Mouse (Mus musculus): ENCODE data around the gene Exoc3l2. TPM values are rescaled to one million over a fixed set of nuclear protein-coding genes. Genes with fewer than 3 reads are reported as not detected.

Exoc3l2 gene
- 1.4 and 1.7 TPM in 2 replicates for polyA plus RNA-seq (2014; fragmentation: Nextera tagmentation; extraction: Ambion mirVana)

GRCm38 (mm10) chr7:19462884-19463381, at the start of gene Exoc3l2:
TSS of gene Exoc3l2 (plus strand) at chr7:19463331.
- no peak for DNase-seq (ENCODE audit: low spot score)

GRCm38 (mm10) chr7:19413525-19413924, 49.6 kb upstream of the Exoc3l2 start:
- no peak overlapping the region for H3K4me3 ChIP-seq (ENCODE audit: low read depth, low read length)
- no peak overlapping the region for H3K9ac ChIP-seq (ENCODE audit: low read depth, low read length)
- ATAC-seq (ENCODE audit: low read depth) (no peak), DNase-seq (ENCODE audit: low spot score) (no peak)
- H3K4me2 ChIP-seq (ENCODE audit: low read depth, low read length), result no peak overlapping the region
- H3K9me3 ChIP-seq (ENCODE audit: control insufficient read depth, low read length), result peaks cover 4% of the 10 kb centered on the region; the same call in 1 of the 2 replicates
- H3K36me3 ChIP-seq (ENCODE audit: control insufficient read depth, insufficient read depth, low read length), result no peaks in the 10 kb centered on the region
- peaks cover 2% of the 10 kb centered on the region; the same call in 1 of the 2 replicates for H3K27me3 ChIP-seq (replicated peaks; ENCODE audit: control insufficient read depth, insufficient read depth, low read length)
- WGBS, result 88% methylated on average over 3 of the region's 3 CpGs
- no peak overlapping the region for H3K27ac ChIP-seq (replicated peaks; ENCODE audit: low read depth, low read length)
- H3K4me1 ChIP-seq (ENCODE audit: control insufficient read depth, insufficient read depth, low read length), result no peaks in the 10 kb centered on the region

More at GRCm38 (mm10) chr7:19462884-19463381, at the start of gene Exoc3l2:
- ATAC-seq (ENCODE audit: low read depth), result no peak
- H3K36me3 ChIP-seq (ENCODE audit: control insufficient read depth, insufficient read depth, low read length), result no peaks in the 10 kb centered on the region
- no peak within 1 kb of the TSS for H3K9ac ChIP-seq (ENCODE audit: low read depth, low read length)
- 0 out of 2 replicates have a peak within 1 kb of the TSS, but pooled peaks have one; percentile 45 for H3K4me2 ChIP-seq (ENCODE audit: low read depth, low read length)
- H3K27ac ChIP-seq (replicated peaks; ENCODE audit: low read depth, low read length), result peak within 1 kb of the TSS; percentile 30; the same call in 1 of the 2 replicates
- H3K27me3 ChIP-seq (replicated peaks; ENCODE audit: control insufficient read depth, insufficient read depth, low read length), result no peaks in the 10 kb centered on the region
- WGBS, result 33% methylated on average over 5 of the region's 6 CpGs
- H3K4me3 ChIP-seq (ENCODE audit: low read depth, low read length), result no peak within 1 kb of the TSS
- H3K4me1 ChIP-seq (ENCODE audit: control insufficient read depth, insufficient read depth, low read length), result peaks cover 15% of the 10 kb centered on the region
- H3K9me3 ChIP-seq (ENCODE audit: control insufficient read depth, low read length), result no peaks in the 10 kb centered on the region

- Histone ChIP-seq H3K9ac (ENCODE audit: low read depth, low read length) (no peak overlapping the region), H3K4me1 (ENCODE audit: control insufficient read depth, insufficient read depth, low read length) (0 out of 2 replicates have a peak, but pooled peaks cover 6% of the 10 kb centered on the region), H3K36me3 (ENCODE audit: control insufficient read depth, insufficient read depth, low read length) (no peaks in the 10 kb centered on the region), H3K4me2 (ENCODE audit: low read depth, low read length) (no peak overlapping the region), H3K27me3 (replicated peaks; ENCODE audit: control insufficient read depth, insufficient read depth, low read length) (peaks cover 30% of the 10 kb centered on the region), H3K4me3 (ENCODE audit: low read depth, low read length) (no peak overlapping the region), H3K27ac (replicated peaks; ENCODE audit: low read depth, low read length) (no peak overlapping the region), H3K9me3 (ENCODE audit: control insufficient read depth, low read length) (peaks cover 4% of the 10 kb centered on the region; the same call in 1 of the 2 replicates)
- DNase-seq (ENCODE audit: low spot score) (no peak), ATAC-seq (ENCODE audit: low read depth) (no peak)
- 74% methylated on average over 14 of the region's 15 CpGs for WGBS
These were observed 46.5 kb upstream of the Exoc3l2 start for GRCm38 (mm10) chr7:19416590-19416989.

GRCm38 (mm10) chr7:19420121-19420520, 43.0 kb upstream of the Exoc3l2 start:
- 8% methylated on average over 28 of the region's 28 CpGs for WGBS
- Histone ChIP-seq H3K27me3 (replicated peaks; ENCODE audit: control insufficient read depth, insufficient read depth, low read length) (peaks cover 32% of the 10 kb centered on the region), H3K36me3 (ENCODE audit: control insufficient read depth, insufficient read depth, low read length) (peaks cover 6% of the 10 kb centered on the region), H3K9me3 (ENCODE audit: control insufficient read depth, low read length) (no peaks in the 10 kb centered on the region), H3K4me2 (ENCODE audit: low read depth, low read length) (peak overlapping the region; percentile 20), H3K4me3 (ENCODE audit: low read depth, low read length) (no peak overlapping the region), H3K9ac (ENCODE audit: low read depth, low read length) (no peak overlapping the region), H3K27ac (replicated peaks; ENCODE audit: low read depth, low read length) (no peak overlapping the region), H3K4me1 (ENCODE audit: control insufficient read depth, insufficient read depth, low read length) (0 out of 2 replicates have a peak, but pooled peaks cover 6% of the 10 kb centered on the region)
- DNase-seq (ENCODE audit: low spot score), result no peak
- no peak for ATAC-seq (ENCODE audit: low read depth)

- Histone ChIP-seq H3K4me3 (ENCODE audit: low read depth, low read length) (peak overlapping the region; percentile 33), H3K4me1 (ENCODE audit: control insufficient read depth, insufficient read depth, low read length) (0 out of 2 replicates have a peak, but pooled peaks cover 6% of the 10 kb centered on the region), H3K9ac (ENCODE audit: low read depth, low read length) (no peak overlapping the region), H3K36me3 (ENCODE audit: control insufficient read depth, insufficient read depth, low read length) (peaks cover 15% of the 10 kb centered on the region), H3K4me2 (ENCODE audit: low read depth, low read length) (peak overlapping the region; percentile 54), H3K9me3 (ENCODE audit: control insufficient read depth, low read length) (no peaks in the 10 kb centered on the region), H3K27ac (replicated peaks; ENCODE audit: low read depth, low read length) (no peak overlapping the region), H3K27me3 (replicated peaks; ENCODE audit: control insufficient read depth, insufficient read depth, low read length) (peaks cover 32% of the 10 kb centered on the region)
- peak; percentile 96 for ATAC-seq (ENCODE audit: low read depth)
- peak; percentile 95 for DNase-seq (ENCODE audit: low spot score)
- 10% methylated on average over 43 of the region's 43 CpGs for WGBS
These were observed 42.1 kb upstream of the Exoc3l2 start for GRCm38 (mm10) chr7:19420821-19421636.

GRCm38 (mm10) chr7:19423083-19423482, 40.0 kb upstream of the Exoc3l2 start:
- 88% methylated on average over 3 of the region's 3 CpGs for WGBS
- ATAC-seq (ENCODE audit: low read depth), result no peak
- no peak overlapping the region for H3K27ac ChIP-seq (replicated peaks; ENCODE audit: low read depth, low read length)
- no peak overlapping the region for H3K4me2 ChIP-seq (ENCODE audit: low read depth, low read length)
- H3K9me3 ChIP-seq (ENCODE audit: control insufficient read depth, low read length), result no peaks in the 10 kb centered on the region
- 0 out of 2 replicates have a peak, but pooled peaks cover 6% of the 10 kb centered on the region for H3K4me1 ChIP-seq (ENCODE audit: control insufficient read depth, insufficient read depth, low read length)
- H3K9ac ChIP-seq (ENCODE audit: low read depth, low read length), result no peak overlapping the region
- peaks cover 29% of the 10 kb centered on the region for H3K27me3 ChIP-seq (replicated peaks; ENCODE audit: control insufficient read depth, insufficient read depth, low read length)
- no peak overlapping the region for H3K4me3 ChIP-seq (ENCODE audit: low read depth, low read length)
- no peak for DNase-seq (ENCODE audit: low spot score)
- H3K36me3 ChIP-seq (ENCODE audit: control insufficient read depth, insufficient read depth, low read length), result peaks cover 35% of the 10 kb centered on the region

- Histone ChIP-seq H3K4me3 (ENCODE audit: low read depth, low read length) (no peak overlapping the region), H3K27me3 (replicated peaks; ENCODE audit: control insufficient read depth, insufficient read depth, low read length) (peaks cover 28% of the 10 kb centered on the region), H3K9me3 (ENCODE audit: control insufficient read depth, low read length) (no peaks in the 10 kb centered on the region), H3K27ac (replicated peaks; ENCODE audit: low read depth, low read length) (no peak overlapping the region), H3K36me3 (ENCODE audit: control insufficient read depth, insufficient read depth, low read length) (peaks cover 44% of the 10 kb centered on the region), H3K4me1 (ENCODE audit: control insufficient read depth, insufficient read depth, low read length) (0 out of 2 replicates have a peak, but pooled peaks cover 6% of the 10 kb centered on the region), H3K9ac (ENCODE audit: low read depth, low read length) (no peak overlapping the region), H3K4me2 (ENCODE audit: low read depth, low read length) (no peak overlapping the region)
- ATAC-seq (ENCODE audit: low read depth), result no peak
- no peak for DNase-seq (ENCODE audit: low spot score)
- WGBS, result 62% methylated on average over 4 of the region's 4 CpGs
These were observed 39.1 kb upstream of the Exoc3l2 start for GRCm38 (mm10) chr7:19424051-19424450.

- Histone ChIP-seq H3K9ac (ENCODE audit: low read depth, low read length) (no peak overlapping the region), H3K36me3 (ENCODE audit: control insufficient read depth, insufficient read depth, low read length) (peaks cover 67% of the 10 kb centered on the region), H3K27me3 (replicated peaks; ENCODE audit: control insufficient read depth, insufficient read depth, low read length) (peaks cover 5% of the 10 kb centered on the region; the same call in 1 of the 2 replicates), H3K4me3 (ENCODE audit: low read depth, low read length) (no peak overlapping the region), H3K9me3 (ENCODE audit: control insufficient read depth, low read length) (no peaks in the 10 kb centered on the region), H3K27ac (replicated peaks; ENCODE audit: low read depth, low read length) (no peak overlapping the region), H3K4me1 (ENCODE audit: control insufficient read depth, insufficient read depth, low read length) (no peaks in the 10 kb centered on the region), H3K4me2 (ENCODE audit: low read depth, low read length) (no peak overlapping the region)
- DNase-seq (ENCODE audit: low spot score) (no peak), ATAC-seq (ENCODE audit: low read depth) (no peak)
- WGBS, result 70% methylated on average over 6 of the region's 6 CpGs
These were observed 36.8 kb upstream of the Exoc3l2 start for GRCm38 (mm10) chr7:19426349-19426748.
